Mouse (Mus musculus): ENCODE measurements at regions not wholly inside any gene's neighbourhood (a gene's known extent, or its start where the extent isn't known, plus 50 kb on each side); places are given as distances from the start of the nearest gene placed in this dataset.

DNA sequence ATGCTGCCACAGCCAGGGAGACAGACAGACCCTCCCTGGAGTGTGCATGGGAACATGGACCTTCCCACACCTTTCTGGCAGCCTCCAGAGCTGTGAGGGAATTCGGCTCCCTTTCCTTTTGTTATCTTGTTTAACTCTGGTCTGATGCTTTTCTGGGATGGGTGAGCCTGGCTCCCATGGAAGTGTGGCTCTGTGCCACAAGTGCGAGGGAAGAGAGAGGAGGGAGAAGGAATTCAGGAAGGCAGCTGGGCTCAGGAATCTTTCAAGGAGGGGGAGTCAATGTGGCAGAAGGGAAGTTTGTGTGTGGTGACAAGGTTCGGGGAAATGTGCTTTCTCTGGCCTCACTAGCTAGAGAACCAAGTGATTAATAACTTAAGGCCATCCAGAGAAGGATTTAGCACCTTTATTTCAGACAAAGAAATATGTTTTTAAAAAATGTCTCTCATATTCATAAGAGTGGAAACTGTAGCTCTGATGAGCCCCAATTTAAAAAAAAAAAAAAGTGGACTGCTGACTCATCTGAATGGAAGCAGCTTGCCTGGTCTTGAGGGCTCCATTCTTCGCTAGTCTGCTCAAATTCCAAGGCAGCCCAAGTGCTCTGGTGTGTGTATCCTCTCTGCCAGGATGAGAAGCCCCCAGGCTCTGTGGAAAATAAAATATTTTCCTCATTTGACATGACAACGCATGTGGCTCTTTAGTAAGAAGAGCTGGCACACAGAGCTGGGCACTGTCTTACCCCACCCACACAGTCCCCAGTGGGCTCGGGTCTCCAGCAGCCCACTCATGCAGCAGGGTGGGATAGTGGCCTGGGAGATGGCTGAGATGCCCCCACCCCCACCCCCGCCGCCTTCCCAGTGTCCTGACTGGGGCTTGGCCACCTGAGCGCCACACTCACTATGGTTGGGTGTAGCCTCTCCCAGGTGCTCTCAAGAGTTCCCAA, 129.1 kb downstream of the Gas1 start:
- Histone ChIP-seq H3K4me3 (ENCODE audit: insufficient read depth, low read length) (no peak overlapping the region), H3K27ac (ENCODE audit: insufficient read depth, low read length) (no peak overlapping the region), H3K4me1 (ENCODE audit: control insufficient read depth, insufficient read depth, low read length) (peaks cover 6% of the 10 kb centered on the region)
- TF ChIP-seq POLR2A (IDR thresholded peaks at IDR 0.05; ENCODE audit: extremely low read depth, insufficient read depth, low read length): no peak

DNA sequence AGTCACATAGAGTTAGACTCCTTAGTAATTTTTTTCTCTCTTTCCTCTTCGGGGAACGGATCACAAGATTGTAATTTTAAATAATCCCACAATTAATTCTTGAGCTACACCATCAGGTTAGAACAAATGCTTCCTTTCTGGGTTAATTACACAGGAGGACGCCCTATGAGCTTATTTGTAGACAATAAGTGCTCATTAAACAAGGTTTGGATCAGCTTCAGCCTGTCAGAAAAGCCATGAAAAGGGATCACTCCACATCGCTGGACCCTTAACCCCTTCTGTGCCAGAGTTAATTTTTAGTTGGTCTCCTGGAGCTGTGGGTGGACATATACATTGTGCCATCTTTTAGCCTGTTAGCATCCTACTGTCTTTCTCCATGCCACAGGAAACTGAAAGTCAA, 131.4 kb downstream of the Gas1 start:
- Histone ChIP-seq H3K27ac (ENCODE audit: insufficient read depth, low read length) (no peak overlapping the region), H3K4me1 (ENCODE audit: control insufficient read depth, insufficient read depth, low read length) (peaks cover 6% of the 10 kb centered on the region), H3K4me3 (ENCODE audit: insufficient read depth, low read length) (no peak overlapping the region)
- no peak for TF ChIP-seq POLR2A (IDR thresholded peaks at IDR 0.05; ENCODE audit: extremely low read depth, insufficient read depth, low read length)
- no peak for TF ChIP-seq CTCF (IDR thresholded peaks at IDR 0.05; ENCODE audit: extremely low read depth, insufficient read depth, low read length)

DNA sequence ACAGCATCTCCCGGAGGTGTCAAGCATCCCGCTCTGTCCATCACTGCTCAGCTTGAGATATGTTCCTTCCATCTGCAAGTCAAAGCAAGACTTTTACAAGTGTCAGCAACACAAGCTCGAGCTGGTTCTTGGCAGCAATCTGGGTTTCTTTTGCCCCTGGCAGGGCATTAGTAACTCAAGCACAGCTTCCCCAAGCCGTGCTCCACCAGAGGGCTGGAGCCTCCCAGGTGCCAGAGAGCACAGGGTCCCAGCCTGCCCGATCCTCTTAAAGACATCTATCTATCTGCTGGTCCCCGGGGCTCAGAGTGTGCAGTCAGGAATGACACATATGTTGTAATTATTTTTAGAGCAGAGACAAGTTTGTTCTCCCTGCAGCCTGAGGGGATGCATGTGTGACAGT, 132.3 kb downstream of the Gas1 start:
- Histone ChIP-seq H3K4me1 (ENCODE audit: control insufficient read depth, insufficient read depth, low read length) (peaks cover 6% of the 10 kb centered on the region), H3K4me3 (ENCODE audit: insufficient read depth, low read length) (no peak overlapping the region), H3K27ac (ENCODE audit: insufficient read depth, low read length) (no peak overlapping the region)
- TF ChIP-seq POLR2A (IDR thresholded peaks at IDR 0.05; ENCODE audit: extremely low read depth, insufficient read depth, low read length): no peak
- no peak for TF ChIP-seq CTCF (IDR thresholded peaks at IDR 0.05; ENCODE audit: extremely low read depth, insufficient read depth, low read length)

DNA sequence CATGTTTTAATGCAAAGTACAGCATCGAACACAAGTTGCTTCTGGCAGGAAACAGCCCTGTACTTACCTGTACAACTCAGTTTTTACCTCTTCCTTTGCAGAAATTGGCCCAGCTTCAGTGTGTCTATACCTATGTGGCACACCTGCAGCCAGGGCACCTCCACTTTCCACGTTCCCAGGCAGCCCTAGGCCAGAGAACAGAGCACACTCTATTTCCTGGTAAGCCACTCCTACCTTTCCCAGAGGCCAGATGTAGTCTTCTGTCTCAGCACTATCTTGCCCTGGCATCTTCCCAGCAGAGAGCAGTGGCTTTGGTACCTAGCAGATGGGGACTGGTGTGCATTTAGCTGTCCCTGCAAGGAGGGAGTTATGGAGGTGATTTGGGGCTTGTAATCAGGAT, 134.7 kb downstream of the Gas1 start:
- Histone ChIP-seq H3K4me1 (ENCODE audit: control insufficient read depth, insufficient read depth, low read length) (peaks cover 2% of the 10 kb centered on the region; the same call in 1 of the 2 replicates), H3K4me3 (ENCODE audit: insufficient read depth, low read length) (no peak overlapping the region), H3K27ac (ENCODE audit: insufficient read depth, low read length) (no peak overlapping the region)
- TF ChIP-seq POLR2A (IDR thresholded peaks at IDR 0.05; ENCODE audit: extremely low read depth, insufficient read depth, low read length): no peak
- no peak for TF ChIP-seq CTCF (IDR thresholded peaks at IDR 0.05; ENCODE audit: extremely low read depth, insufficient read depth, low read length)

DNA sequence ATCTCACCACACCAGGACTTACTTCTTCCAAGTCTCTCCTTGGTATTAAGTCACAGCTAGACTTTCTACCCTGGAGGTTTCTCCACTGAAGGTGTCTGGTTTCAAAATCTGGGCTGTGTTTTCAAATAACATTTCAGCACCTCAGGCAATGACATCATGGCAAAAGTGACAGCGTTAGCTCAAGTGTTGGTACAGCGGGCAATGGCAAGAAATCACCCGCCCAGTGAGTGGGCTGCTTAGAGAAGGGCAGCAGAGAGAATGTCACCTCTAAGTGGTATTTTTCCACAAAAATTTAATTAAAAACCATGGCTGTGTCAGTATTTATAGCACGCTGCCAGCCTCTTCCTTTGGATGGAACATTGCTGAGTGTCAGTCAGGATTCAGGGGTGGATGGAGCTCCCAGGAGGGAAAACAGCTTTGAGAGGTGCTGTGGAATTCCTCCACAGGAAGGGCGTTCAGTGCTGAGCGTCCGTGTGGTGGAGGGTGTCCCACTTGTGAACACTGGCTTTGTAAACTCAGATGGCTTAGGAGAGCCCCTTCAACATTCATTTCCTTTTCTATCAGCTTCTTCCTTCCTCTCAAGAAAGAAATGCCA, 141.5 kb downstream of the Gas1 start:
- no peaks in the 10 kb centered on the region; the same call in 1 of the 2 replicates for H3K4me1 ChIP-seq (ENCODE audit: control insufficient read depth, insufficient read depth, low read length)
- no peak for TF ChIP-seq POLR2A (IDR thresholded peaks at IDR 0.05; ENCODE audit: extremely low read depth, insufficient read depth, low read length)
- H3K27ac ChIP-seq (ENCODE audit: insufficient read depth, low read length): no peak overlapping the region

DNA sequence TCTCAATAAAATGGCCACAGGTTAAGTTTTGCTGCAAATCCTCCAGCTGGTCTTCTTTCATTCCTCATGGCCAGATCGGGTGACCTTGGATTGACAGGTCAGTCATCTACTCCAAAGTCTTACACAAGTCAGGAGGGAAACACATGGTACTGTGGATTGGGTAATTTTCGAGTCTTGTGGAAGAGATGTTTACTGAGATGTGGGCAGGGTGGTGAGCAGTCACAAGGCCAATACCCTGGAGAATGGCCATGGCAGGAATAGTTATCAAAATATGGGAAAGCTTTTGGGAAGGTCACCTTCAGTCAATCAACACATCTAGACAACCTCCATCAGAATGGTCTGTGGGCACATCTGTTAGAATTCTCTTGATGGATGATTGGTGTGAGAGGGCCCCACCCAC, 144.0 kb downstream of the Gas1 start:
- H3K4me3 ChIP-seq (ENCODE audit: insufficient read depth, low read length): no peak overlapping the region
- no peaks in the 10 kb centered on the region; the same call in 1 of the 2 replicates for H3K4me1 ChIP-seq (ENCODE audit: control insufficient read depth, insufficient read depth, low read length)
- no peak for TF ChIP-seq CTCF (IDR thresholded peaks at IDR 0.05; ENCODE audit: extremely low read depth, insufficient read depth, low read length)
- no peak for TF ChIP-seq POLR2A (IDR thresholded peaks at IDR 0.05; ENCODE audit: extremely low read depth, insufficient read depth, low read length)
- no peak overlapping the region for H3K27ac ChIP-seq (ENCODE audit: insufficient read depth, low read length)

More for the DNA sequence above, 141.5 kb downstream of the Gas1 start:
- no peak overlapping the region for H3K4me3 ChIP-seq (ENCODE audit: insufficient read depth, low read length)

DNA sequence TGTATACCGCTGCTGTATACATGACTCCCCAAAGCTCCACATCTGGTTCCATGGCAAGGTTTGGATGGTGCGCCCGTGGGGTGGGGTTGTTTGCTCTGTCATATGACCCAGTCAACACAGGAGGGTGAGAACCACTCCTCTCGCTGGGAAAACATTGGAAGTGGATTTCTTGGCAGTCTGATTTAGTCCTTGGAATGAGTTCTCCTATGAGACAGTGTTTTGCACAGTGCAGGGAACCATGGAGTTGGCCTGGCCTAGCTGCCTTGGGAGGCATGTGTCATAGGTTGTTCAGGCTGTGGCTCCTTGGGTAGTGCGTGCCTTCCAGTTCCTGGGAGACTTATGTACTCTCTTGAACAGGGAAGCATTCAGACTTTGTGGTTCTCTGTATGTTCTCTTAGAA, 144.6 kb downstream of the Gas1 start:
- Histone ChIP-seq H3K4me3 (ENCODE audit: insufficient read depth, low read length) (no peak overlapping the region), H3K27ac (ENCODE audit: insufficient read depth, low read length) (no peak overlapping the region), H3K4me1 (ENCODE audit: control insufficient read depth, insufficient read depth, low read length) (no peaks in the 10 kb centered on the region; the same call in 1 of the 2 replicates)
- TF ChIP-seq CTCF (IDR thresholded peaks at IDR 0.05; ENCODE audit: extremely low read depth, insufficient read depth, low read length) (no peak), POLR2A (IDR thresholded peaks at IDR 0.05; ENCODE audit: extremely low read depth, insufficient read depth, low read length) (no peak)

DNA sequence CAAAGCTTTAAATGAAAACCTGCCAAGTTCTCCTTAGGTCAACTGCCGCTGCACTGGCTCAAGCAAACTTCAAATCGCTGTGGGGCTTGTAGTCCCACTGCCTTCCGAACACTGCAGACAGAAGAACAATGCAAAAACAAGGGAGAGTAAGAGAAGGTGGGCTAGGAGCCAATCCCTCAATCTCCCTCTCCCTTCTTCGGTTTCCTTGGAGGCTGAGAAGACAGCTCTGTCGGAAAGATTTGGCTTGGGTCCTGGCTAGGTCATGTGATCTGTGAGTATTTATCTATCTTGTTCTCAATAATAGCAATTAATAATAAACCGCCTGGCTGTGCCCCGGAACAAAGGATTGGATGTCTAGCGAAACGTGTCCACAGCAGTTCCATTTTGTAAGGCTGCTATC, 147.6 kb downstream of the Gas1 start:
- H3K27ac ChIP-seq (ENCODE audit: insufficient read depth, low read length): no peak overlapping the region
- no peak overlapping the region for H3K4me3 ChIP-seq (ENCODE audit: insufficient read depth, low read length)
- no peaks in the 10 kb centered on the region for H3K4me1 ChIP-seq (ENCODE audit: control insufficient read depth, insufficient read depth, low read length)
- TF ChIP-seq POLR2A (IDR thresholded peaks at IDR 0.05; ENCODE audit: extremely low read depth, insufficient read depth, low read length): no peak
- no peak for TF ChIP-seq CTCF (IDR thresholded peaks at IDR 0.05; ENCODE audit: extremely low read depth, insufficient read depth, low read length)

DNA sequence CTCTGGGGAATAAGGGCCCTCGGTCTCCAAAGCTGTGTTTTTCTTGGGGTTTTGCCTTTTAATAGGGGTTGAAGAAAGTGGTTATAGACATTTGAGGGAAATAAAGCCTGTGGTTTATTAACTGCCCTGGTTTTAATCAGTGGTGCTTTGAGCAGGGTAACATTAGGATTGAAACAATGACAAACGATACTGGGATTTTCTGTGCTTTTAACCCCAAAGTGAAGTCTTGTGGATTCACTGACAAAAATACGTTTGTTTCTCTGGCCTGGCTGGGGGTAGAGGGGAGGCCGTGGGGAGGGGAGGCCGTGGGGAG, 157.0 kb downstream of the Gas1 start:
- Histone ChIP-seq H3K4me3 (ENCODE audit: insufficient read depth, low read length) (no peak overlapping the region), H3K4me1 (ENCODE audit: control insufficient read depth, insufficient read depth, low read length) (no peaks in the 10 kb centered on the region), H3K27ac (ENCODE audit: insufficient read depth, low read length) (no peak overlapping the region)
- TF ChIP-seq CTCF (IDR thresholded peaks at IDR 0.05; ENCODE audit: extremely low read depth, insufficient read depth, low read length): no peak
- no peak for TF ChIP-seq POLR2A (IDR thresholded peaks at IDR 0.05; ENCODE audit: extremely low read depth, insufficient read depth, low read length)

All from cortical plate, adult 2 months (tissue).